Mouse (Mus musculus): Measurements from ENCODE around the gene Ophn1. TPM values are rescaled to one million over a fixed set of nuclear protein-coding genes. Genes with fewer than 3 reads are reported as not detected.
A peak's percentile ranks its signal among the peaks of the same experiment; 100 is the strongest.

Gene Ophn1
- polyA plus RNA-seq, 1 experiment, result 30.7 TPM

GRCm38 (mm10) chrX:98803813-98804212, 87.0 kb downstream of the Ophn1 start:
- Histone ChIP-seq H3K27ac (ENCODE audit: insufficient read depth, low read length) (no peak overlapping the region), H3K27me3 (ENCODE audit: control insufficient read depth, insufficient read depth, low read length) (no peaks in the 10 kb centered on the region), H3K4me1 (ENCODE audit: control insufficient read depth, insufficient read depth, low read length) (no peaks in the 10 kb centered on the region), H3K4me3 (replicated peaks; ENCODE audit: insufficient read depth, low read depth, low read length) (no peak overlapping the region)
- TF ChIP-seq POLR2A (IDR thresholded peaks at IDR 0.05; ENCODE audit: borderline replicate concordance, insufficient read depth, low read length), result no peak
- no peak for TF ChIP-seq CTCF (IDR thresholded peaks at IDR 0.05; ENCODE audit: borderline replicate concordance, insufficient read depth, low read depth, low read length)
- DNase-seq, result peak in 1 of 2 experiments; percentile 39

GRCm38 (mm10) chrX:98774247-98774950, 116.4 kb downstream of the Ophn1 start:
- no peak for DNase-seq
- no peak overlapping the region for H3K27ac ChIP-seq (ENCODE audit: insufficient read depth, low read length)
- no peaks in the 10 kb centered on the region for H3K4me1 ChIP-seq (ENCODE audit: control insufficient read depth, insufficient read depth, low read length)
- TF ChIP-seq CTCF (IDR thresholded peaks at IDR 0.05; ENCODE audit: borderline replicate concordance, insufficient read depth, low read depth, low read length), result no peak
- no peak for TF ChIP-seq POLR2A (IDR thresholded peaks at IDR 0.05; ENCODE audit: borderline replicate concordance, insufficient read depth, low read length)
- WGBS, result 82% methylated on average over 4 of the region's 4 CpGs
- no peak overlapping the region for H3K4me3 ChIP-seq (replicated peaks; ENCODE audit: insufficient read depth, low read depth, low read length)
- no peaks in the 10 kb centered on the region for H3K27me3 ChIP-seq (ENCODE audit: control insufficient read depth, insufficient read depth, low read length)

- no peak overlapping the region for H3K4me3 ChIP-seq (replicated peaks; ENCODE audit: insufficient read depth, low read depth, low read length)
- 0 out of 2 replicates have a peak, but pooled peaks cover 2% of the 10 kb centered on the region for H3K4me1 ChIP-seq (ENCODE audit: control insufficient read depth, insufficient read depth, low read length)
- TF ChIP-seq CTCF (IDR thresholded peaks at IDR 0.05; ENCODE audit: borderline replicate concordance, insufficient read depth, low read depth, low read length) (no peak), POLR2A (IDR thresholded peaks at IDR 0.05; ENCODE audit: borderline replicate concordance, insufficient read depth, low read length) (no peak)
- no peaks in the 10 kb centered on the region for H3K27me3 ChIP-seq (ENCODE audit: control insufficient read depth, insufficient read depth, low read length)
- no peak overlapping the region; the same call in 1 of the 2 replicates for H3K27ac ChIP-seq (ENCODE audit: insufficient read depth, low read length)
- peak in 1 of 2 experiments; percentile 54 for DNase-seq
- WGBS, result 38% methylated on average over 2 of the region's 2 CpGs
These were observed 135.7 kb downstream of the Ophn1 start for GRCm38 (mm10) chrX:98755089-98755488.

- WGBS, result 79% methylated on average over 1 of the region's 1 CpGs
- Histone ChIP-seq H3K4me3 (replicated peaks; ENCODE audit: insufficient read depth, low read depth, low read length) (no peak overlapping the region), H3K27me3 (ENCODE audit: control insufficient read depth, insufficient read depth, low read length) (no peaks in the 10 kb centered on the region), H3K27ac (ENCODE audit: insufficient read depth, low read length) (no peak overlapping the region), H3K4me1 (ENCODE audit: control insufficient read depth, insufficient read depth, low read length) (0 out of 2 replicates have a peak, but pooled peaks cover 2% of the 10 kb centered on the region)
- no peak for DNase-seq
- no peak for TF ChIP-seq POLR2A (IDR thresholded peaks at IDR 0.05; ENCODE audit: borderline replicate concordance, insufficient read depth, low read length)
- no peak for TF ChIP-seq CTCF (IDR thresholded peaks at IDR 0.05; ENCODE audit: borderline replicate concordance, insufficient read depth, low read depth, low read length)
These were observed 139.5 kb downstream of the Ophn1 start for GRCm38 (mm10) chrX:98751279-98751817.

GRCm38 (mm10) chrX:98736758-98737157, 154.1 kb downstream of the Ophn1 start:
- Histone ChIP-seq H3K27ac (ENCODE audit: insufficient read depth, low read length) (no peak overlapping the region), H3K4me1 (ENCODE audit: control insufficient read depth, insufficient read depth, low read length) (no peaks in the 10 kb centered on the region), H3K4me3 (replicated peaks; ENCODE audit: insufficient read depth, low read depth, low read length) (no peak overlapping the region), H3K27me3 (ENCODE audit: control insufficient read depth, insufficient read depth, low read length) (no peaks in the 10 kb centered on the region)
- no peak for TF ChIP-seq POLR2A (IDR thresholded peaks at IDR 0.05; ENCODE audit: borderline replicate concordance, insufficient read depth, low read length)
- peak in 1 of 2 experiments; percentile 21 for DNase-seq
- WGBS, result 58% methylated on average over 5 of the region's 5 CpGs

- no peak overlapping the region for H3K4me3 ChIP-seq (replicated peaks; ENCODE audit: insufficient read depth, low read depth, low read length)
- H3K27me3 ChIP-seq (ENCODE audit: control insufficient read depth, insufficient read depth, low read length), result no peaks in the 10 kb centered on the region
- DNase-seq, result no peak
- TF ChIP-seq CTCF (IDR thresholded peaks at IDR 0.05; ENCODE audit: borderline replicate concordance, insufficient read depth, low read depth, low read length) (no peak), POLR2A (IDR thresholded peaks at IDR 0.05; ENCODE audit: borderline replicate concordance, insufficient read depth, low read length) (no peak)
- WGBS, result 97% methylated on average over 10 of the region's 10 CpGs
- H3K4me1 ChIP-seq (ENCODE audit: control insufficient read depth, insufficient read depth, low read length), result no peaks in the 10 kb centered on the region
- H3K27ac ChIP-seq (ENCODE audit: insufficient read depth, low read length), result no peak overlapping the region
These were observed 167.8 kb downstream of the Ophn1 start for GRCm38 (mm10) chrX:98722991-98723390.

GRCm38 (mm10) chrX:98707766-98708165, 183.1 kb downstream of the Ophn1 start:
- Histone ChIP-seq H3K4me3 (replicated peaks; ENCODE audit: insufficient read depth, low read depth, low read length) (no peak overlapping the region), H3K27ac (ENCODE audit: insufficient read depth, low read length) (no peak overlapping the region), H3K27me3 (ENCODE audit: control insufficient read depth, insufficient read depth, low read length) (no peaks in the 10 kb centered on the region), H3K4me1 (ENCODE audit: control insufficient read depth, insufficient read depth, low read length) (no peaks in the 10 kb centered on the region)
- TF ChIP-seq CTCF (IDR thresholded peaks at IDR 0.05; ENCODE audit: borderline replicate concordance, insufficient read depth, low read depth, low read length), result no peak
- no peak for TF ChIP-seq POLR2A (IDR thresholded peaks at IDR 0.05; ENCODE audit: borderline replicate concordance, insufficient read depth, low read length)
- peak in 1 of 2 experiments; percentile 25 for DNase-seq

- DNase-seq, result peak; percentile 56 to 57
These were observed 189.2 kb downstream of the Ophn1 start for GRCm38 (mm10) chrX:98701635-98702034.

More at GRCm38 (mm10) chrX:98701635-98702034, 189.2 kb downstream of the Ophn1 start:
- no peak overlapping the region for H3K27ac ChIP-seq (ENCODE audit: insufficient read depth, low read length)
- no peaks in the 10 kb centered on the region for H3K4me1 ChIP-seq (ENCODE audit: control insufficient read depth, insufficient read depth, low read length)
- no peak overlapping the region for H3K4me3 ChIP-seq (replicated peaks; ENCODE audit: insufficient read depth, low read depth, low read length)
- peak; percentile 75 for TF ChIP-seq CTCF (IDR thresholded peaks at IDR 0.05; ENCODE audit: borderline replicate concordance, insufficient read depth, low read depth, low read length)
- no peak for TF ChIP-seq POLR2A (IDR thresholded peaks at IDR 0.05; ENCODE audit: borderline replicate concordance, insufficient read depth, low read length)
- 2% methylated on average over 4 of the region's 4 CpGs for WGBS
- no peaks in the 10 kb centered on the region for H3K27me3 ChIP-seq (ENCODE audit: control insufficient read depth, insufficient read depth, low read length)
